Comparison of ENCODE assay signal across 8 mouse cellular contexts in genomic region chr19:4613464-4614304, GRCm38 (mm10). TPM values are rescaled to one million over a fixed set of nuclear protein-coding genes. Genes with fewer than 3 reads are reported as not detected.
DNase-seq lines count a peak whose midpoint lies in the region; ATAC-seq and TF ChIP-seq lines count a peak whose summit lies in the region.

No protein-coding gene starts in this region.

- WGBS in cerebellum, adult 2 months: 65% methylated on average over 33 of the region's 33 CpGs
- WGBS in liver, embryonic 12.5 days (ENCODE audit: insufficient replicate concordance): 87% methylated on average over 33 of the region's 33 CpGs
- WGBS in liver, postnatal 0 days (ENCODE audit: insufficient replicate concordance): 89% methylated on average over 33 of the region's 33 CpGs
- WGBS in hindbrain, embryonic 14.5 days: 91% methylated on average over 33 of the region's 33 CpGs
- 88% methylated on average over 33 of the region's 33 CpGs for WGBS in neural tube, embryonic 13.5 days

- TF ChIP-seq POLR2A in cerebellum, adult 2 months (IDR thresholded peaks at IDR 0.05; ENCODE audit: borderline replicate concordance, insufficient read depth, low read length): no peak

- ATAC-seq in liver, embryonic 12.5 days: no peak
- no peak for ATAC-seq in liver, postnatal 0 days
- ATAC-seq in hindbrain, embryonic 14.5 days (ENCODE audit: low FRiP score): no peak
- no peak for ATAC-seq in neural tube, embryonic 13.5 days (ENCODE audit: low read depth)

- TF ChIP-seq EP300 in liver, postnatal 0 days (IDR thresholded peaks at IDR 0.05; ENCODE audit: low read depth): no peak

- H3K4me1 ChIP-seq in cerebellum, adult 2 months (ENCODE audit: control insufficient read depth, insufficient read depth, low read length): peaks cover 32% of the 10 kb centered on the region
- peaks cover 33% of the 10 kb centered on the region for H3K4me1 ChIP-seq in liver, embryonic 12.5 days
- peaks cover 19% of the 10 kb centered on the region for H3K4me1 ChIP-seq in liver, postnatal 0 days (ENCODE audit: insufficient read depth)
- peaks cover 26% of the 10 kb centered on the region for H3K4me1 ChIP-seq in hindbrain, embryonic 14.5 days (replicated peaks; ENCODE audit: control insufficient read depth, insufficient read depth, low read length)
- peaks cover 45% of the 10 kb centered on the region for H3K4me1 ChIP-seq in neural tube, embryonic 13.5 days (replicated peaks)

- H3K4me3 ChIP-seq in cerebellum, adult 2 months (replicated peaks; ENCODE audit: insufficient read depth, low read depth, low read length): peak overlapping the region; percentile 76
- no peak overlapping the region for H3K4me3 ChIP-seq in liver, embryonic 12.5 days
- no peak overlapping the region for H3K4me3 ChIP-seq in liver, postnatal 0 days (ENCODE audit: low read depth, low read length)
- peak overlapping the region; percentile 95 for H3K4me3 ChIP-seq in hindbrain, embryonic 14.5 days (replicated peaks; ENCODE audit: low read length)
- H3K4me3 ChIP-seq in neural tube, embryonic 13.5 days: peak overlapping the region; percentile 93

- DNase-seq in cerebellum, adult 2 months: peak in 1 of 2 experiments; percentile 61
- DNase-seq in cerebellum, adult 11 months: no peak
- DNase-seq in liver, postnatal 0 days: no peak
- DNase-seq in hindbrain, embryonic 14.5 days (ENCODE audit: low spot score): no peak
- DNase-seq in spleen, adult 12 weeks (ENCODE audit: low spot score): no peak
- DNase-seq in spleen, postnatal 4 days (ENCODE audit: low spot score in 2 of 2): no peak

- H3K9me3 ChIP-seq in liver, embryonic 12.5 days (replicated peaks): no peaks in the 10 kb centered on the region
- H3K9me3 ChIP-seq in liver, postnatal 0 days (ENCODE audit: low read length): no peaks in the 10 kb centered on the region
- no peaks in the 10 kb centered on the region for H3K9me3 ChIP-seq in hindbrain, embryonic 14.5 days (ENCODE audit: control insufficient read depth, low read length)
- H3K9me3 ChIP-seq in neural tube, embryonic 13.5 days: no peaks in the 10 kb centered on the region

- no peak for TF ChIP-seq CTCF in cerebellum, adult 2 months (IDR thresholded peaks at IDR 0.05; ENCODE audit: borderline replicate concordance, insufficient read depth, low read depth, low read length)
- no peak for TF ChIP-seq CTCF in liver, postnatal 0 days (IDR thresholded peaks at IDR 0.05; ENCODE audit: low read depth)

- H3K4me2 ChIP-seq in liver, embryonic 12.5 days: peak overlapping the region; percentile 97; the same call in 1 of the 2 replicates
- H3K4me2 ChIP-seq in liver, postnatal 0 days (ENCODE audit: low read depth, low read length): no peak overlapping the region
- H3K4me2 ChIP-seq in hindbrain, embryonic 14.5 days (replicated peaks): peak overlapping the region; percentile 82
- H3K4me2 ChIP-seq in neural tube, embryonic 13.5 days: peak overlapping the region; percentile 93

- no peak overlapping the region for H3K9ac ChIP-seq in liver, embryonic 12.5 days
- no peak overlapping the region for H3K9ac ChIP-seq in liver, postnatal 0 days (replicated peaks)
- H3K9ac ChIP-seq in hindbrain, embryonic 14.5 days: peak overlapping the region; percentile 99
- H3K9ac ChIP-seq in neural tube, embryonic 13.5 days: peak overlapping the region; percentile 99

- H3K27ac ChIP-seq in cerebellum, adult 2 months (ENCODE audit: insufficient read depth, low read length): no peak overlapping the region
- H3K27ac ChIP-seq in liver, embryonic 12.5 days: no peak overlapping the region
- no peak overlapping the region for H3K27ac ChIP-seq in liver, postnatal 0 days (ENCODE audit: low read depth)
- peak overlapping the region; percentile 95; the same call in 1 of the 2 replicates for H3K27ac ChIP-seq in hindbrain, embryonic 14.5 days
- no peak overlapping the region for H3K27ac ChIP-seq in neural tube, embryonic 13.5 days (replicated peaks)

- H3K36me3 ChIP-seq in liver, embryonic 12.5 days: peaks cover 28% of the 10 kb centered on the region
- H3K36me3 ChIP-seq in liver, postnatal 0 days (replicated peaks; ENCODE audit: insufficient read depth, low read length): peaks cover 30% of the 10 kb centered on the region
- H3K36me3 ChIP-seq in hindbrain, embryonic 14.5 days (replicated peaks; ENCODE audit: control insufficient read depth, insufficient read depth): peaks cover 36% of the 10 kb centered on the region
- H3K36me3 ChIP-seq in neural tube, embryonic 13.5 days: peaks cover 38% of the 10 kb centered on the region

- H3K27me3 ChIP-seq in cerebellum, adult 2 months (ENCODE audit: control insufficient read depth, insufficient read depth, low read length): no peaks in the 10 kb centered on the region
- H3K27me3 ChIP-seq in liver, embryonic 12.5 days (replicated peaks): peaks cover 49% of the 10 kb centered on the region
- H3K27me3 ChIP-seq in liver, postnatal 0 days (ENCODE audit: insufficient read depth, low read length): no peaks in the 10 kb centered on the region
- H3K27me3 ChIP-seq in hindbrain, embryonic 14.5 days (ENCODE audit: control insufficient read depth, insufficient read depth, low read length): no peaks in the 10 kb centered on the region
- no peaks in the 10 kb centered on the region for H3K27me3 ChIP-seq in neural tube, embryonic 13.5 days

RNA-seq across cellular contexts. Expression of gene Lrfn4, which starts 1.8 kb away (rescaled TPM):
- 25.7 and 29.5 TPM in 2 replicates for polyA plus RNA-seq in cerebellum, adult 2 months (2012; rRNA removed)
- 2.6 and 2.7 TPM in 2 replicates for polyA plus RNA-seq in liver, embryonic 12.5 days (2016; fragmentation: Nextera tagmentation; extraction: Ambion mirVana)
- 0.15 and 0.21 TPM in 2 replicates for polyA plus RNA-seq in liver, postnatal 0 days (2015; fragmentation: Nextera tagmentation; extraction: Ambion mirVana)
- polyA plus RNA-seq in hindbrain, embryonic 14.5 days (2014; fragmentation: Nextera tagmentation; extraction: Ambion mirVana): 17.9 and 18.9 TPM in 2 replicates
- 10.5 and 10.9 TPM in 2 replicates for polyA plus RNA-seq in neural tube, embryonic 13.5 days (2015; fragmentation: Nextera tagmentation; extraction: Ambion mirVana)

RNA-seq across cellular contexts. Expression of gene Rce1, which starts 11.8 kb away (rescaled TPM):
- polyA plus RNA-seq in cerebellum, adult 2 months (2012; rRNA removed): 58.7 and 60.9 TPM in 2 replicates
- polyA plus RNA-seq in liver, embryonic 12.5 days (2016; fragmentation: Nextera tagmentation; extraction: Ambion mirVana): 35.9 and 39.3 TPM in 2 replicates
- polyA plus RNA-seq in liver, postnatal 0 days (2015; fragmentation: Nextera tagmentation; extraction: Ambion mirVana): 16.6 and 17.3 TPM in 2 replicates
- 47.0 and 53.3 TPM in 2 replicates for polyA plus RNA-seq in hindbrain, embryonic 14.5 days (2014; fragmentation: Nextera tagmentation; extraction: Ambion mirVana)
- 51.8 and 56.0 TPM in 2 replicates for polyA plus RNA-seq in neural tube, embryonic 13.5 days (2015; fragmentation: Nextera tagmentation; extraction: Ambion mirVana)

Comparison
In these comparisons a context has a peak if more than half of its experiments do, and no peak if none do; other contexts are left out.
1. H3K4me3 ChIP-seq: peak in cerebellum, adult 2 months (single experiment), hindbrain, embryonic 14.5 days (single experiment) and neural tube, embryonic 13.5 days (single experiment); none in liver, embryonic 12.5 days (single experiment) and liver, postnatal 0 days (single experiment).
2. H3K9ac ChIP-seq: peak in hindbrain, embryonic 14.5 days (single experiment) and neural tube, embryonic 13.5 days (single experiment); none in liver, embryonic 12.5 days (single experiment) and liver, postnatal 0 days (single experiment).